Mouse (Mus musculus) neural tube, embryonic 12.5 days (tissue): Measurements from ENCODE around the gene Midn. TPM values are rescaled to one million over a fixed set of nuclear protein-coding genes. Genes with fewer than 3 reads are reported as not detected.

ENCODE experiments used
- ATAC-seq: fragments of 200-750 bp; cut with Nextera tagmentation; 2 replicates; pipeline ENCODE4 v1.8.0; 2017; ENCODE audit warnings: low read depth, mild to moderate bottlenecking, moderate TSS enrichment, moderate library complexity; ENCODE audit not compliant: low FRiP score
- H3K27ac ChIP-seq: fragments of 300-500 bp; sonication (generic); 2 replicates; pipeline ENCODE4 v1.5.1; 2016
- H3K27me3 ChIP-seq: fragments of 300-500 bp; sonication (generic); replicated peaks from 2 replicates; pipeline ENCODE4 v1.6.1; 2016; ENCODE audit warnings: mild to moderate bottlenecking
- H3K36me3 ChIP-seq: fragments of 300-500 bp; sonication (generic); 2 replicates; pipeline ENCODE4 v1.6.1; 2016; ENCODE audit warnings: mild to moderate bottlenecking
- H3K4me1 ChIP-seq: fragments of 300-500 bp; sonication (generic); 2 replicates; pipeline ENCODE4 v1.6.1; 2016
- H3K4me2 ChIP-seq: fragments of 300-500 bp; sonication (generic); replicated peaks from 2 replicates; pipeline ENCODE4 v1.6.1; 2016; ENCODE audit warnings: mild to moderate bottlenecking
- H3K4me3 ChIP-seq: fragments of 300-500 bp; sonication (generic); 2 replicates; pipeline ENCODE4 v1.5.1; 2016
- H3K9ac ChIP-seq: fragments of 300-500 bp; sonication (generic); 2 replicates; pipeline ENCODE4 v1.6.1; 2016; ENCODE audit warnings: mild to moderate bottlenecking
- H3K9me3 ChIP-seq: fragments of 300-500 bp; sonication (generic); 2 replicates; pipeline ENCODE4 v1.6.1; 2016; ENCODE audit warnings: mild to moderate bottlenecking
- WGBS: fragments of 180-500 bp; shearing (Covaris S2); methylation state at CpG from one replicate; pipeline ENCODE4 v1.1.7; 2016; 5-methylcytosine and 5-hydroxymethylcytosine counted together
- polyA plus RNA-seq: library from polyadenylated mRNA; unstranded; fragments of >200 nt; fragmentation: Nextera tagmentation; extraction: Ambion mirVana; gene quantifications from 2 replicates; pipeline ENCODE4 v1.2.1, GENCODE M21; 2016

The Midn gene
- 40.8 and 45.1 TPM in 2 replicates for polyA plus RNA-seq

- H3K4me1 ChIP-seq = peaks cover 48% of the 10 kb centered on the region
- peak within 1 kb of the TSS; percentile 91 for H3K4me2 ChIP-seq
- peaks cover 51% of the 10 kb centered on the region for H3K36me3 ChIP-seq
Measured at GRCm38 (mm10) chr10:80147719-80148601, at the start of gene Midn. Midn (plus strand) TSS chr10:80148272.

GRCm38 (mm10) chr10:80098630-80099029 lies 49.4 kb upstream of the Midn start:
- WGBS = 83% methylated on average over 5 of the region's 5 CpGs
- H3K36me3 ChIP-seq = no peaks in the 10 kb centered on the region
- H3K4me1 ChIP-seq = peaks cover 19% of the 10 kb centered on the region
- H3K4me2 ChIP-seq = no peak overlapping the region
- no peaks in the 10 kb centered on the region for H3K9me3 ChIP-seq
- no peak for ATAC-seq
- no peak overlapping the region for H3K27ac ChIP-seq
- H3K9ac ChIP-seq = no peak overlapping the region
- H3K27me3 ChIP-seq = no peaks in the 10 kb centered on the region
- H3K4me3 ChIP-seq = no peak overlapping the region

More at GRCm38 (mm10) chr10:80147719-80148601, at the start of gene Midn:
- no peaks in the 10 kb centered on the region for H3K27me3 ChIP-seq
- H3K4me3 ChIP-seq = peak within 1 kb of the TSS; percentile 99
- H3K9ac ChIP-seq = peak within 1 kb of the TSS; percentile 100
- H3K9me3 ChIP-seq = no peaks in the 10 kb centered on the region
- ATAC-seq = peak; percentile 6
- WGBS = under 1% methylated on average over 41 of the region's 42 CpGs
- peak within 1 kb of the TSS; percentile 98 for H3K27ac ChIP-seq

GRCm38 (mm10) chr10:80100982-80101381 lies 47.1 kb upstream of the Midn start:
- Histone ChIP-seq H3K4me3 (no peak overlapping the region), H3K36me3 (no peaks in the 10 kb centered on the region), H3K9me3 (no peaks in the 10 kb centered on the region), H3K4me2 (peak overlapping the region; percentile 98), H3K27ac (no peak overlapping the region), H3K4me1 (peaks cover 19% of the 10 kb centered on the region), H3K27me3 (no peaks in the 10 kb centered on the region), H3K9ac (no peak overlapping the region)
- ATAC-seq = no peak
- WGBS = 72% methylated on average over 11 of the region's 11 CpGs

- no peaks in the 10 kb centered on the region for H3K36me3 ChIP-seq
- under 1% methylated on average over 59 of the region's 59 CpGs for WGBS
- peaks cover 15% of the 10 kb centered on the region for H3K4me1 ChIP-seq
- H3K27me3 ChIP-seq = no peaks in the 10 kb centered on the region
- H3K9ac ChIP-seq = peak overlapping the region; percentile 84
- H3K4me3 ChIP-seq = peak overlapping the region; percentile 93
- no peaks in the 10 kb centered on the region for H3K9me3 ChIP-seq
- peak overlapping the region; percentile 38; the same call in 1 of the 2 replicates for H3K27ac ChIP-seq
- peak; percentile 81 for ATAC-seq
- peak overlapping the region; percentile 98 for H3K4me2 ChIP-seq
Measured at GRCm38 (mm10) chr10:80102216-80102915, 45.7 kb upstream of the Midn start.

- Histone ChIP-seq H3K4me1 (peaks cover 13% of the 10 kb centered on the region), H3K27me3 (no peaks in the 10 kb centered on the region), H3K4me3 (no peak overlapping the region), H3K9me3 (no peaks in the 10 kb centered on the region), H3K27ac (no peak overlapping the region), H3K9ac (peak overlapping the region; percentile 84; the same call in 1 of the 2 replicates), H3K36me3 (no peaks in the 10 kb centered on the region), H3K4me2 (peak overlapping the region; percentile 98)
- WGBS = 87% methylated on average over 2 of the region's 2 CpGs
- ATAC-seq = no peak
Measured at GRCm38 (mm10) chr10:80103032-80103431, 45.0 kb upstream of the Midn start.

DNA sequence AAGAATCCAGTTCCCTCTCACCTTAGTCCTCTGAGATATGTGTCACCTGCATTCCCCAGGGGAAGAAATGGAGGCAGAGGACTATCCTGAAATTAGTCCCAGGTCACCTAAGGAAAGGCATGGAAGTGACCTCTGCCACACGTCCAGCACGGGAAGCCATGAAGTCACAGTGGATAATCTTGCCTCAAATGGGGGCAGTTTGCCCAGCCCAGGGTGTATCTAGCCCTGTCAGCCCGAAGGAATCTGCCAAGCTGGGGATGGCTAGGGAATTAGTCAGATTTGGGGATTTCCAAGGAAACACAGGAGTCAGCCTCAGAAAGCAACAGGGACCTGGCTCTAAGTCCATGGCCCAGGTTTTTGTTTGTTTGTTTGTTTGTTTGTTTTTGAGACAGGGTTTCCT lies 43.9 kb upstream of the Midn start:
- no peak for ATAC-seq
- Histone ChIP-seq H3K9me3 (no peaks in the 10 kb centered on the region), H3K4me1 (peaks cover 13% of the 10 kb centered on the region), H3K9ac (no peak overlapping the region), H3K36me3 (no peaks in the 10 kb centered on the region), H3K27ac (no peak overlapping the region), H3K27me3 (no peaks in the 10 kb centered on the region), H3K4me3 (no peak overlapping the region), H3K4me2 (no peak overlapping the region)
- 76% methylated on average over 3 of the region's 3 CpGs for WGBS

DNA sequence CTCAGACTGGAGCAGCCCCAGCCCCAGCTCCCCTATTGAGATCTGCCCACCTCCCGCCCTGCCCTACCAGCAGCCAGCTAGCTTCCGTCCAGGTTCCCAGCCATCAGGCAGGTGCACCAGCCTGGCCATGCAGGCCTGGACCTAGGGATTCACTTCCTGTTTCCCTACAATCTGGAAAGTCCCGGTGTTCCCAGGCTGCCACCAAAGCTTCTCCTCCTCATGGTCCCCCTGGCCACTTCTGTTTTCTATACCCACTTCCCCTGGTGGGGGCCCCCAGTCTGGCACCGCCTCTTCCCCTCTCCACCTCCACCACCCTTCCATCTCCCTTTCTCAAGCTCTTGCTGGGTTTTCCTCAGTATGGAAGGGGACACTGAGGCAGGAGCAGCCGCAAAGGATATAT lies 42.6 kb upstream of the Midn start, which contains the start of gene Sbno2:
TSS of gene Sbno2 (minus strand) at position 112 of the 400 bp plus-strand sequence.
- Histone ChIP-seq H3K36me3 (no peaks in the 10 kb centered on the region), H3K9me3 (no peaks in the 10 kb centered on the region), H3K9ac (no peak within 1 kb of the TSS), H3K4me2 (no peak within 1 kb of the TSS), H3K27ac (no peak within 1 kb of the TSS), H3K4me3 (no peak within 1 kb of the TSS), H3K27me3 (no peaks in the 10 kb centered on the region), H3K4me1 (peaks cover 13% of the 10 kb centered on the region)
- WGBS = 69% methylated on average over 5 of the region's 5 CpGs
- ATAC-seq = no peak

GRCm38 (mm10) chr10:80105926-80106325 lies 42.1 kb upstream of the Midn start:
- H3K36me3 ChIP-seq = no peaks in the 10 kb centered on the region
- H3K27ac ChIP-seq = no peak overlapping the region
- H3K4me3 ChIP-seq = no peak overlapping the region
- ATAC-seq = no peak
- no peak overlapping the region for H3K9ac ChIP-seq
- WGBS = 76% methylated on average over 5 of the region's 5 CpGs
- H3K9me3 ChIP-seq = no peaks in the 10 kb centered on the region
- H3K4me2 ChIP-seq = no peak overlapping the region
- H3K4me1 ChIP-seq = peaks cover 10% of the 10 kb centered on the region
- H3K27me3 ChIP-seq = no peaks in the 10 kb centered on the region

DNA sequence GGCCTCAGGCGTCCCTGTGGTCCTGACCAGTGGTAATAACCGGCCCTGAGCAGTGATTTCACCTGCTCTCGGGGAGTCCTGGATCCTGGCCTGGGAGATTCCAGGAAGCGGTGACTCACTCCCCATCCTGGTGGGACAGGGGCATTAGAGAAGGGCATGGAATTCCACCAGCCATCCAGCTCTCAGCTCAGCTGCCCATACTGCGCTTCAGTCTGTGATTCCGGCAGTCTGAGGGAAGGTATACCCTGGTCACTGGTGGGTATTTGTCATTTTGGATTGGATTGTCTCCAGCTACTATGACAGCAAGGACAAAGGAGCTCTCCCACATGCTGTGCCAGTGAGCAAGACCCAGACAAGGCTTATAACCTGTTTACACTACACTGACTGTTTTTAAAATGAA lies 40.4 kb upstream of the Midn start:
- no peaks in the 10 kb centered on the region for H3K36me3 ChIP-seq
- no peak overlapping the region for H3K27ac ChIP-seq
- no peak for ATAC-seq
- H3K4me1 ChIP-seq = no peaks in the 10 kb centered on the region
- H3K9ac ChIP-seq = no peak overlapping the region
- no peaks in the 10 kb centered on the region for H3K9me3 ChIP-seq
- 63% methylated on average over 6 of the region's 6 CpGs for WGBS
- no peaks in the 10 kb centered on the region for H3K27me3 ChIP-seq
- H3K4me3 ChIP-seq = no peak overlapping the region
- no peak overlapping the region for H3K4me2 ChIP-seq

- peak overlapping the region; percentile 37 for H3K27ac ChIP-seq
- peak; percentile 52; the same call in 1 of the 2 replicates for ATAC-seq
- WGBS = 2% methylated on average over 27 of the region's 27 CpGs
- H3K4me3 ChIP-seq = peak overlapping the region; percentile 45
- H3K4me2 ChIP-seq = peak overlapping the region; percentile 99
- peak overlapping the region; percentile 48; the same call in 1 of the 2 replicates for H3K9ac ChIP-seq
- no peaks in the 10 kb centered on the region for H3K9me3 ChIP-seq
- H3K36me3 ChIP-seq = peaks cover 3% of the 10 kb centered on the region; the same call in 1 of the 2 replicates
- no peaks in the 10 kb centered on the region for H3K27me3 ChIP-seq
- H3K4me1 ChIP-seq = peaks cover 30% of the 10 kb centered on the region
Measured at GRCm38 (mm10) chr10:80114341-80115284, 33.5 kb upstream of the Midn start.

DNA sequence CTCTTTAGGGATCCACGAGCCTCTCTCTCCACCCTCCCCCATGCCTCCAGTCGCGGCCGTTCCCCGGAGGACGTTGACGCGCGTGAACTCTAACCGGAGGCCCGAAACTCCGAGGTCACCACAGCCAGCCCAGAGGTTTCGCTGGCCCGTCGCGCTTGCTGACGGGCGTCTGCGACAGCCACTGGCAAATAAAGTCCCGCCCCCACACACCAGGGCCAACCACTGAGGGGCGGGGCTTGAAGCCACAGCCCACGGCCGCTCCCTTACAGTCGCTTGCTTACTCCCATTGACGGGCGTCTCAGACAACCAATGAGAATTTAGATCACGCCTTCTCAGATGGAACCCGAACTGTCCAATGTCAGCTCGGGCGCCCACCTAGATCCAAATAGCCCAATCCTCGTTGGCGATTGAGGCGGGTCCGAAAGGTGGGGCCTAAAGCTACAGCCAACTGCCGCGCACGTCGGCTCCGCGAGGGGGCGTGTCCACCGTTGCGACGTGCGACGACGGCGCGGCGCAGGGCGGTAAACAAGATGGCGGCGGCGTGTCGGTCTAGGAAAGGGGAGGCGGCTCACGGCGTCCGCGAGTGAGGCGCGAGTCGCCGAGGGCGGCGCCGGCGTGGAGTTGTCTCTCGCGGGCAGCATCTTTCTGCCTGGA lies 32.7 kb upstream of the Midn start, which contains the start of gene Stk11:
TSS of gene Stk11 (plus strand) at position 514 of the 654 bp plus-strand sequence.
- peaks cover 38% of the 10 kb centered on the region for H3K4me1 ChIP-seq
- WGBS = under 1% methylated on average over 70 of the region's 70 CpGs
- H3K27ac ChIP-seq = peak within 1 kb of the TSS; percentile 37
- peak within 1 kb of the TSS; percentile 83 for H3K9ac ChIP-seq
- peak within 1 kb of the TSS; percentile 99 for H3K4me2 ChIP-seq
- H3K9me3 ChIP-seq = no peaks in the 10 kb centered on the region
- H3K27me3 ChIP-seq = no peaks in the 10 kb centered on the region
- H3K4me3 ChIP-seq = peak within 1 kb of the TSS; percentile 90
- ATAC-seq = peak; percentile 97
- H3K36me3 ChIP-seq = peaks cover 11% of the 10 kb centered on the region
